Mouse (Mus musculus): Measurements from ENCODE around the gene Ampd3. TPM values are rescaled to one million over a fixed set of nuclear protein-coding genes. Genes with fewer than 3 reads are reported as not detected.

Ampd3 gene
- polyA plus RNA-seq, 1 experiment from 2014 or later: 7.8 TPM

DNA sequence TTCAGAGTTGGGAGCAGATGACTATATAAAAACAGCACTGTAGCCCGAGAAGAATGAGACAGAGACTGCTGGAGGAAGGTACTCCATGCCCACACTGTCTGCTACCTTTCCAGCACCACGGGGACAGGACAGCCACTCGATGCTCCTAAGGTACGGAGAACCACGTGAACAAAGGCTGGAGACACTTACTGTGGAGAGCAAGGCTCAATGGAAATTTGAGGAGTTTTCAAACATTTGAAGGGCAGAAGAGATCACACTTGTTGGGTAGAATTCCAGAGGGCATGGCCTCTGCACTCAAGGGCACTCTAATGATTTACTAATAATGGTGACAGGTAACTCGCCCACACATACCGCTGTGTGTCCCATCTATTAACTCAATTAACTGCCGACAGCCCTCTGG, 55.1 kb downstream of the Ampd3 start:
- H3K4me1 ChIP-seq (ENCODE audit: control insufficient read depth, insufficient read depth, low read length): no peaks in the 10 kb centered on the region
- 94% methylated on average over 8 of the region's 8 CpGs for WGBS

GRCm38 (mm10) chr7:110823593-110823992, 55.6 kb downstream of the Ampd3 start:
- Histone ChIP-seq H3K9ac (replicated peaks; ENCODE audit: low read length) (no peak overlapping the region), H3K4me1 (ENCODE audit: control insufficient read depth, insufficient read depth, low read length) (no peaks in the 10 kb centered on the region), H3K27me3 (ENCODE audit: control insufficient read depth, insufficient read depth, low read length) (no peaks in the 10 kb centered on the region), H3K27ac (replicated peaks; ENCODE audit: low read depth, low read length) (no peak overlapping the region), H3K4me2 (ENCODE audit: low read length) (no peak overlapping the region), H3K4me3 (replicated peaks; ENCODE audit: low read depth, low read length) (no peak overlapping the region), H3K36me3 (ENCODE audit: control insufficient read depth, insufficient read depth, low read length) (peaks cover 28% of the 10 kb centered on the region), H3K9me3 (ENCODE audit: control insufficient read depth, low read length) (no peaks in the 10 kb centered on the region)
- ATAC-seq (ENCODE audit: low FRiP score, low TSS enrichment) (no peak), DNase-seq (no peak)
- 82% methylated on average over 4 of the region's 4 CpGs for WGBS

More for the DNA sequence above, 55.1 kb downstream of the Ampd3 start:
- Histone ChIP-seq H3K36me3 (ENCODE audit: control insufficient read depth, insufficient read depth, low read length) (peaks cover 28% of the 10 kb centered on the region), H3K9me3 (ENCODE audit: control insufficient read depth, low read length) (no peaks in the 10 kb centered on the region), H3K27ac (replicated peaks; ENCODE audit: low read depth, low read length) (no peak overlapping the region), H3K27me3 (ENCODE audit: control insufficient read depth, insufficient read depth, low read length) (no peaks in the 10 kb centered on the region), H3K4me3 (replicated peaks; ENCODE audit: low read depth, low read length) (no peak overlapping the region), H3K9ac (replicated peaks; ENCODE audit: low read length) (no peak overlapping the region), H3K4me2 (ENCODE audit: low read length) (no peak overlapping the region)
- no peak for ATAC-seq (ENCODE audit: low FRiP score, low TSS enrichment)
- no peak for DNase-seq

GRCm38 (mm10) chr7:110823995-110824953, 56.3 kb downstream of the Ampd3 start:
- Histone ChIP-seq H3K27ac (replicated peaks; ENCODE audit: low read depth, low read length) (no peak overlapping the region), H3K9ac (replicated peaks; ENCODE audit: low read length) (no peak overlapping the region), H3K36me3 (ENCODE audit: control insufficient read depth, insufficient read depth, low read length) (peaks cover 31% of the 10 kb centered on the region), H3K4me1 (ENCODE audit: control insufficient read depth, insufficient read depth, low read length) (no peaks in the 10 kb centered on the region), H3K4me3 (replicated peaks; ENCODE audit: low read depth, low read length) (no peak overlapping the region), H3K9me3 (ENCODE audit: control insufficient read depth, low read length) (no peaks in the 10 kb centered on the region), H3K4me2 (ENCODE audit: low read length) (no peak overlapping the region), H3K27me3 (ENCODE audit: control insufficient read depth, insufficient read depth, low read length) (no peaks in the 10 kb centered on the region)
- DNase-seq (no peak), ATAC-seq (ENCODE audit: low FRiP score, low TSS enrichment) (no peak)
- 91% methylated on average over 8 of the region's 8 CpGs for WGBS

DNA sequence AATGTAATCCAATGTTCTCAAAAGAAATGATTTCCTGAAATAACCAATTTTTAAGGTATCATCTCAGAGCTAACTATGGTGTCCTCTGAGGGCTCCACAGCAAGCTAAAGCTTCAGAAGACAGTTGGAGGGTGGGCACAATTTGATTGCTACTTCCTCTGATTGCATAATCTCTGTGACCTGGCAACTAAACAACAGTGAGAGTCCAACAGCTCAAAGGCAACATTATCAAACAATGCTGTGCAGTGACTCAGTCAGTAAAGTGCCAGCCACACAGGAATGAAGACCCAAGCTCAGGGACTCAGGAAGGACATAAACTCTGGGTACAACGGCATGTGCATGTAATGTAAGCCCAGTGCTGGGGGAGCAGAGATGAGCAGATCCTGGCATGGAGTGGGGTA, 65.0 kb downstream of the Ampd3 start:
- no peak overlapping the region for H3K4me2 ChIP-seq (ENCODE audit: low read length)
- no peak overlapping the region for H3K27ac ChIP-seq (replicated peaks; ENCODE audit: low read depth, low read length)

DNA sequence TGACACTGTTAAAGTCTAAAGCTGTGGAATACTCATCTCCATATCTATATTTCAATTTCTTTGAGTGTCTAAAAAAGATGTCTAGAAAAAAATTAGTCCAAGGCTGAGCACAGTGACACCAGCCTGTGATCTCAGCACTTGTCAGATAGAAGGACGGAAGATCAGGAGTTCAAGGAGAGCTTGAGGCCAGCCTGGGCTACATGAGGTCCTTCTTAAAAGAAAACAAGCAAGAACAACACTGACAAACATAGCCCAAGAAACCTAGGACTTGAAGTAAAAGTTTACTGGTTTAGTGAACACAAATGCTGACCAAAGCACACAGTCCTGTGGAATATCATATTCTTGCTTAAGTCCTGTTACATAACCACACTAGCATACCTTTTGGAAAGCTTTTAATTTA, 66.0 kb downstream of the Ampd3 start:
- ATAC-seq (ENCODE audit: low FRiP score, low TSS enrichment) (no peak), DNase-seq (no peak)
- WGBS: 97% methylated on average over 1 of the region's 1 CpGs
- peaks cover 12% of the 10 kb centered on the region for H3K36me3 ChIP-seq (ENCODE audit: control insufficient read depth, insufficient read depth, low read length)
- no peaks in the 10 kb centered on the region for H3K27me3 ChIP-seq (ENCODE audit: control insufficient read depth, insufficient read depth, low read length)
- no peak overlapping the region for H3K4me2 ChIP-seq (ENCODE audit: low read length)
- H3K4me1 ChIP-seq (ENCODE audit: control insufficient read depth, insufficient read depth, low read length): no peaks in the 10 kb centered on the region
- no peak overlapping the region for H3K9ac ChIP-seq (replicated peaks; ENCODE audit: low read length)
- no peaks in the 10 kb centered on the region for H3K9me3 ChIP-seq (ENCODE audit: control insufficient read depth, low read length)
- H3K4me3 ChIP-seq (replicated peaks; ENCODE audit: low read depth, low read length): no peak overlapping the region
- no peak overlapping the region for H3K27ac ChIP-seq (replicated peaks; ENCODE audit: low read depth, low read length)

More for the DNA sequence above, 65.0 kb downstream of the Ampd3 start:
- no peaks in the 10 kb centered on the region for H3K4me1 ChIP-seq (ENCODE audit: control insufficient read depth, insufficient read depth, low read length)
- H3K36me3 ChIP-seq (ENCODE audit: control insufficient read depth, insufficient read depth, low read length): peaks cover 14% of the 10 kb centered on the region
- no peak for ATAC-seq (ENCODE audit: low FRiP score, low TSS enrichment)
- no peak for DNase-seq
- no peaks in the 10 kb centered on the region for H3K27me3 ChIP-seq (ENCODE audit: control insufficient read depth, insufficient read depth, low read length)
- H3K9ac ChIP-seq (replicated peaks; ENCODE audit: low read length): no peak overlapping the region
- H3K9me3 ChIP-seq (ENCODE audit: control insufficient read depth, low read length): no peaks in the 10 kb centered on the region
- 96% methylated on average over 1 of the region's 1 CpGs for WGBS
- no peak overlapping the region for H3K4me3 ChIP-seq (replicated peaks; ENCODE audit: low read depth, low read length)

- 75% methylated on average over 3 of the region's 3 CpGs for WGBS
Measured at GRCm38 (mm10) chr7:110834522-110834921, 66.5 kb downstream of the Ampd3 start.

DNA sequence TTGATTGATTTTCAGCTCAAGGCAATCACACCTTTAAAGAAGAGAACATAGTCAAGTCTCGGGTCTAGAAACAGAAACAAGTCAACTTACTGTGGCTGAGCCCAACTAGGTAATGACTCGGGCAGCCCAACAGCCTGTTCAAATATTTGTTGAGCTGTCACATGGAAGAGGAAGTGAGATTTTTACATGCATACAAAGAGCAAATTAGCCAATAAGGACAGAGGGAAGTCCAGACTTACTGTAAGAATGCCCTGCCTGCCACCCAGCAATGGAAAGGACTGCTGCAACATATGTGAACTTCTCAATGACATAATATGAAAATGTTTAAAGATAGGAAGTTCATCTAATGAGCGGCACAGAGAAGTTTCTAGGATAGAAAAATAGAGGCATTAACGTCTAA, 72.3 kb downstream of the Ampd3 start:
- no peaks in the 10 kb centered on the region for H3K9me3 ChIP-seq (ENCODE audit: control insufficient read depth, low read length)
- no peaks in the 10 kb centered on the region for H3K27me3 ChIP-seq (ENCODE audit: control insufficient read depth, insufficient read depth, low read length)
- H3K27ac ChIP-seq (replicated peaks; ENCODE audit: low read depth, low read length): no peak overlapping the region
- H3K9ac ChIP-seq (replicated peaks; ENCODE audit: low read length): no peak overlapping the region
- 85% methylated on average over 4 of the region's 4 CpGs for WGBS
- no peak overlapping the region for H3K4me3 ChIP-seq (replicated peaks; ENCODE audit: low read depth, low read length)
- ATAC-seq (ENCODE audit: low FRiP score, low TSS enrichment) (no peak), DNase-seq (no peak)
- H3K36me3 ChIP-seq (ENCODE audit: control insufficient read depth, insufficient read depth, low read length): peaks cover 3% of the 10 kb centered on the region; the same call in 1 of the 2 replicates
- peaks cover 5% of the 10 kb centered on the region; the same call in 1 of the 2 replicates for H3K4me1 ChIP-seq (ENCODE audit: control insufficient read depth, insufficient read depth, low read length)
- no peak overlapping the region for H3K4me2 ChIP-seq (ENCODE audit: low read length)

More at GRCm38 (mm10) chr7:110834522-110834921, 66.5 kb downstream of the Ampd3 start:
- no peak overlapping the region for H3K27ac ChIP-seq (replicated peaks; ENCODE audit: low read depth, low read length)
- no peak for DNase-seq
- no peaks in the 10 kb centered on the region for H3K4me1 ChIP-seq (ENCODE audit: control insufficient read depth, insufficient read depth, low read length)
- no peaks in the 10 kb centered on the region for H3K9me3 ChIP-seq (ENCODE audit: control insufficient read depth, low read length)
- no peaks in the 10 kb centered on the region for H3K27me3 ChIP-seq (ENCODE audit: control insufficient read depth, insufficient read depth, low read length)
- H3K4me2 ChIP-seq (ENCODE audit: low read length): no peak overlapping the region
- H3K9ac ChIP-seq (replicated peaks; ENCODE audit: low read length): no peak overlapping the region
- peaks cover 11% of the 10 kb centered on the region; the same call in 1 of the 2 replicates for H3K36me3 ChIP-seq (ENCODE audit: control insufficient read depth, insufficient read depth, low read length)
- ATAC-seq (ENCODE audit: low FRiP score, low TSS enrichment): no peak
- H3K4me3 ChIP-seq (replicated peaks; ENCODE audit: low read depth, low read length): no peak overlapping the region

DNA sequence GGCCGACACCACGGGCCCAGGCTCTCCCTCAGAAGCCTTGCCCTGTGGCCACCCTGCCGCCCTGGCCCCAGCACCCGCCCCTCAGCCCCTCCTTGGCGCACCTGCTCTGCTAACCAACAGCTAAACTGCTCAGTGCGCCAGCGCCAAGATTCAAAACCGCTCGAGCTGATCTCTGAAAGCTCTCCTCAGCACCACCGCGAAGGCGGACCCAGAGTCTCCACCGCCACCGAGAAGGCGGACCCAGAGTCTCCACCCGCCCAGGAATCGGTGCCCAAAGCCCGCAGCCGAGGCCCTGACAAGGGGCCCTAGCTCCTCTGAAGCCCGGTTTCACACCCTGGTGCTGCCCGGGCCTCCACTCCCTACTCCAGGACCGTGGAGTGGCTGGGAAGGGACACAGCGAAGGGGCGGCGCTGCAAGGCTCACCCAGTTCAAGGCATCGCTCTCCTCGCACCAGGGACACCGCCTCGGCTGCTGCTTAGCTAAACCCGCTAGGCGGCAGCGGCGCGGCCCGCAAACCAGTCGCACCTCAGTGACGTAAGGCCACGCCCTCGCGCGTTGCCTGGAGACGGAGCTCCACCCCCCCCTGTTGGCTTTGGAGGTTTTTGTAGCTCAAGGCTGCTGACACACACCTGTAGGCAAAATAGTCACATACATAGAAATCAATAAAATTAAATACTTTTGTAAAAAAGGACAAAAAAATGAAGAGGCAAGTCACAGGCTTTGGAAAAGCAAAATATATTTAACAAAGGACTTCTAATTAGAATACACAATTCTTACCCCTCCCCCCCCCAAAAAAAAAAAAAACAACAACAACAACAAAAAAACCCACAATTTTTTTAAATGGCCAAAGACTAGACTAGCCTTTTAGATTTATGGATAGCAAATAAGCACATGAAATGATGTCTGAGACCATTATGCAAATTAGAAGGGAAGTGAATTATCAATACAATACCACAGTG, 76.2 kb downstream of the Ampd3 start, which contains the start of gene Rnf141:
TSS of gene Rnf141 (minus strand) at position 542 of the 959 bp plus-strand sequence.
- Histone ChIP-seq H3K4me2 (ENCODE audit: low read length) (peak within 1 kb of the TSS; percentile 79), H3K36me3 (ENCODE audit: control insufficient read depth, insufficient read depth, low read length) (no peaks in the 10 kb centered on the region), H3K27me3 (ENCODE audit: control insufficient read depth, insufficient read depth, low read length) (no peaks in the 10 kb centered on the region), H3K27ac (replicated peaks; ENCODE audit: low read depth, low read length) (peak within 1 kb of the TSS; percentile 87), H3K9ac (replicated peaks; ENCODE audit: low read length) (peak within 1 kb of the TSS; percentile 76), H3K4me3 (replicated peaks; ENCODE audit: low read depth, low read length) (peak within 1 kb of the TSS; percentile 71), H3K9me3 (ENCODE audit: control insufficient read depth, low read length) (no peaks in the 10 kb centered on the region; the same call in 1 of the 2 replicates), H3K4me1 (ENCODE audit: control insufficient read depth, insufficient read depth, low read length) (peaks cover 5% of the 10 kb centered on the region; the same call in 1 of the 2 replicates)
- WGBS: under 1% methylated on average over 42 of the region's 42 CpGs
- ATAC-seq (ENCODE audit: low FRiP score, low TSS enrichment) (peak; percentile 93), DNase-seq (peak; percentile 97)

Data from midbrain, embryonic 14.5 days (tissue).